Mouse (Mus musculus): ENCODE data around the gene Fnbp1l.

Fnbp1l gene

DNA sequence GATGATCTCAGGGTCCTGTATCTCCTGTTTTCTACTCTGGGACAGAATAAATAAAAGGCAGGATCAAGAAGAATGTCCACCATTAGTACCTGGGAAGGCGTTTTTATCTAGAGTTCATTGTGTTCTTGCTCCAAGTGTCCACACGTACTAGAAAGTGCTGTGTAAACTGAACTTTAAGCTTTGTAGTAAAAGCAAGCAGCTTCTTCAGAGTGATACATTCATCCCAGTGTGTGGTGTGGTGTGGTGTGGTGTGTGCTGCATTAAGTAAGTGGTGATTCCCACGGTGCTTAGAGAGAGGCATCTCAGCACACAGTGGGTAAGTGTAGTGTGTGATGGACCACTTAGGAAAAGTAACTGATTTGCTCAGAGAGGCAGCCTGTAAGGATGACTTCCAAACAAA is 91.0 kb downstream of the Fnbp1l start:
- no peak for DNase-seq (ENCODE audit: low read depth, low spot score)

DNA sequence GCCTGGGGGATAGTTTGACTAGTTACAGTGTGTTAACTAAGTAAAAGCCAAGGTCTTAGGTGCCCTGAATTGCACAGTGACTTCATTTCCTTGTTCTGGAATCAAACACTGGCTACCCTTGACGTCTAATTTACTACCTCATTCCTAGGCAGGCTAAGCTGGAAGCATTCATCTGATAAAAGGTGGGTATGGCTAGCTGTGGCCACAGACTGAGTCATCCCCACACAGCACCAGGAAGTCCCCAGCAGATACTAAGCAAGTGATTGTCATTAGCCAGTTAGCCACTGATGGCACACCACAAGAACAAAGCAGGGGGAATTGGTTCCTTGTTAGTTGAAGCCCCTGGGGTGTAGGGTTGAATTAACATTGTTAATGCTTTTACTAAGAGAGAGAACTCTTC is 98.2 kb downstream of the Fnbp1l start:
- peak; percentile 3 for DNase-seq (ENCODE audit: low read depth, low spot score)

DNA sequence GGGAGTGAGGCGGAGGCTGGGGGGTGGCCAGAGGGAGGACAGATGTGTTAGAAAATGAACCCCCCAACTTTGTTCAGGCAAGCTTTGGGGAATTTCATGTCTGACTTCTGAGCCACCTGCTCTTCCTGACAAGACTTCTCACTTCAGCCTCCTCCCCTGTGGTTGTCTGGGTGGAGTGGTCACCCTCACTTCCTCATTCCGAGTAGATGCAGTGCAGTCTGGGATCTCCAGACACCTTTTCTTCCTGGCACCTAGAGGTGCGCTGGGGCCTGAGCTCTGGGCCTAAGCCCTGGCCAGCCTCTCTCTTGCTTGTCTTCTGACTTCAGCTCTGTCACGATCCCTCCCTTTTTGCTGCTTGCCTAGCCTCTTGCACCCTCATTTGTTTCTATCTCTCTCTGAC is 98.6 kb downstream of the Fnbp1l start:
- peak; percentile 41 for DNase-seq (ENCODE audit: low read depth, low spot score)

DNA sequence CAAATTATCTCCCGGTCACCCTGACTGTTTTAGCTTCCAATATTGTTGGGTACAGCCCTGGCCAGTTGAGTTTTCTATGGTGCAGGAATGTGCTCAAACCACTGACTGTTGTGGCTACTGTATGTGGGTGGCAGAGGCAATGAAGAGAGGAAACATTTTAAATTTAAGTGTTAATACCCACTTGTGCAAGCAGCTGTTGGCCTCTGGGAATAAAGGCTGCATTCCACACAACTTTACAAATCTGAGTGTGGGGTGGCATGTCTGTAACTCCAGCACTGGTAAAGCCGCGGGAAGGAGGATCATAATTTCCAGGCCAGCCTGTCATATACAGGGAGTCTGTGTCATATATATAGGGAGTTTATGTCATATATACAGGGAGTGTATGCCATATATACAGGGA is 99.2 kb downstream of the Fnbp1l start:
- DNase-seq (ENCODE audit: low read depth, low spot score): no peak

DNA sequence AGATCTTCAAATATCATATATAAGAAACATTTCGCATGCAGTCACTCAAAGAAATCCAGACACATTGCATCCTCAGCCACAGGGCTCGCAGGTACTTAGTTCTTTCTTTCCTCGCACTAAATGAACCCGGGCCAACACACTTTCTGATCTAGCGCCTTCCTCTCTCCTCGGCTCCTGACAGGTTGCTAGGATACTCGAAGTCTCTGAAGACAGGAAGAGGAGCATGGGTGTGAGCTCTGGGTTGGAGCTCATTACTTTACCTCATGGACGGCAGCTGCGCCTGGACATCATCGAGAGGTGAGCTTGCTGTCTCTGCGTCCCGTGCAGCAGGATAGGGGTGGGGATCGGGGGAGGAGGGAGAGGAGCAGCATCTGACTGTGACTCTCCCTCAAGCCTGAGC is 100.4 kb downstream of the Fnbp1l start:
- no peak for DNase-seq (ENCODE audit: low read depth, low spot score)

DNA sequence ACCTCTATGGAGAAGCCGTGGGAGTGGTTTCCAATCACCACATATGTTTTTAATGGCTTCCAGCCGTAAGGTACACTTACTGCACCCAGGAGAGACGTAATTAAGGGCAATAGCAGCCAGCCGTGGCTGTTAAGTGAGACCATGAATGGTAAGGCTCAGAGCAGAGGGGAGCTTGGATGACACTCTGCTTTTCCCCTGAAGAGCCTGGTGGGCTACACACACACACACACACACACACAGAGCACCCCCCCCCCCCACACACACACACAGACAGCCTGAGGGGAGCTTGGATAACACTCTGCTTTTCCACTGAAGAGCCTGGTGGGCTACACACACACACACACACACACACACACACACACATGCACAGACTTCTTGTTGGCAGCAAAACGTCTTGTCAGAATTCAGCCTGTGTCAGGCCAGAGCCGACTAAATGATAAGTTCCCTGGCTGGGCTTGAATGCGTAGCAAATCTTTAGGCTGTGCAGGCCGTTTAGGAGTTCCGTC is 101.2 kb downstream of the Fnbp1l start:
- DNase-seq (ENCODE audit: low read depth, low spot score): no peak

DNA sequence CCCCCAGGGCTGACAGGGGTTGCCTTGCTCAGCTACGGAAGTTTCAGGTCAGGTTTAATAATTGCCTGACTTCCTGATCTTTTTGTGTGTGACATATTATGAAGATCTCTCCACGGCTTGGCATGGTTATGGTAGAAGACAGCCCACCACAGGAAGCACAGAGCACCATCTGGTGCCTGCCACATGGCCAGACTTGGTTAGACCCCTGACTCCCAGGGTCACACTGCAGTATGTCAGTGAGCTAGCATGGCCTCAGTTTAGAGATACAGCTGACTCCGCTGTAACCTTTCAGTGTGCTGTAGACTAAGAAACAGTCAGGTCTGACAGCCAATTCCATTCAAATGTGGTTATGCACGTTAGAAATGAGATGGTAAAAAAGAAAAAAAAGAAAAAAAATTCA is 101.8 kb downstream of the Fnbp1l start:
- DNase-seq (ENCODE audit: low read depth, low spot score): no peak

DNA sequence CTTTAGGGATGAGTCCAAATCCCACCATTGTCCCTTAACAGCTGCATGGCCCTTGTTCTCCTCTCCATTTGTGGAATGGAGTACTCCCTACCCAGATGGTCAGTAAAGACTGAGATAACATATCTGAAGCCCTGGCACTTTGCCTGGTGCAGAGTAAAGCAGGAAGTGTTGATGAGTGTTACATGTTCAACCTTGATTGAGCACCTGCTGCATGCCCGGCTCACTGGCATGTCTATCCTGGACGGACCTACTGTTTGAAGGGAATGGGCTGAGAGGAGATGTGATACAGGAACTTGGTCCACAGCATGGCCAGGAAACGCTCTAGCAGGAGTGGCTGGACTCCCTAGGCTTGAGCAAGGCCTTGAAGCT is 103.2 kb downstream of the Fnbp1l start:
- DNase-seq (ENCODE audit: low read depth, low spot score): no peak

DNA sequence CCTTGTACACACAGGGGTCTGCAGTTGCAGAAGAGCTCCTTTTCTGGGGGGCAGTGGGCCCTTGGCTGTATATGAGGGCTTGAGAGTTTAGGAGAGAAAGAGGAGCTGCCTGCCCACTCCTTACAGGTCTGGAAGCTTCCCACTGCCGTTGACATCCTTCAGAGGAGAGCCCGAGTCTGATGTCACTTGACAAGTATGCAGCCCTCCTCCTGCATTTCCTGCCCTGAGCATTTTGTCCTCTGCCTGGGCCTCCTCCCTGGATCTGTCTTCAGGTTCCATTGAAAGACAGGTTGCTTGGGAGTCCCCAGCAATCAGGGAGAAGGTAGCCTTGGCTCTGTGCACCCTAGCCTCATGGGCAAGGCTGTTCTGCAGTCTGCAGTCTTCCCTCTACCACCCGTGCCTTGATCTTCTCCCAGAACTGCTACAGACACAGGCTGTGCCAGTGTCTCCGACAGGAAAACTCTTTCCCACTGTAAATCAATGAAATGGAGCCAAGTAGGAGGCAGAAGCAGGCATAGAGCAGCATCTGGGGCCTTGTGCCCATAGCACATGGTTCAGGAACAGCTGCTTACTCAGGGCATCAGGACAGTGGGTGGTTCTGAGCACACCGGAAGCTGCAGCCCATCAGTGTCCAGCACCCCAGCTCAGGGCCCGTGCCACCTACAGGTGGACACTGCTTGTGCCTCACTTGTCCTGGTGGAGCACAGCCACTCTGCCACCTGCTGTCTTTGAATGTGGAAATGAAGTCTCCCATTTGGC is 103.8 kb downstream of the Fnbp1l start:
- no peak for DNase-seq (ENCODE audit: low read depth, low spot score)

DNA sequence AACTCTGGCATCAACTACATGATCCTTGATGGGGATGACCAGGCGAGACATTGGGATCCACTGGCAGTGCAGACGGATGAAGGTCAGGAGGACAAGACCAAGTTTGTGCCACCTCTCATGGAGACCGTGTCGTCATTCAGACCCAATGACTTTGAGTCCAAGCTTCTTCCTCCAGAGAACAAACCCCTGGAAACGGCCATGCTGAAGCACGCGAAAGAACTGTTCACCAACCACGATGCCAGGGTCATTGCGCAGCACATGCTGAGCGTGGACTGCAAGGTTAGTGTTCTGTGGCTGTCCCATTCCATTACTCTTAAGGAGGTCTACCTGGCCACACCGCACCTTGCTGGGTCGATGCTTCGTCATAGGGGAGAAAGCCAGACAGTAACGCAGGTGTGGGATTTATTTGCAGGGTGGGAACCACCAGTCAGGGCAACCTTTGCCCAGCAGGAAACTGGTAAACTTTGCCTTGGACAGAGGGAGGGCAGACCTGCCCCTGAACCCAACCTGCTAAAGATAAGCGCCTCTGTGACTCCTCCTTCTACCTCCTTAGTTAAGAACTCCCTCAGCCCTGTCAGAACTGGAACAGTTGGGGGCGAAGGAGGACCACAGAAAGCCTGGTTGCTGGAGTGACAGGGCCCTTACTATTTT is 106.7 kb downstream of the Fnbp1l start:
- DNase-seq (ENCODE audit: low read depth, low spot score): no peak

DNA sequence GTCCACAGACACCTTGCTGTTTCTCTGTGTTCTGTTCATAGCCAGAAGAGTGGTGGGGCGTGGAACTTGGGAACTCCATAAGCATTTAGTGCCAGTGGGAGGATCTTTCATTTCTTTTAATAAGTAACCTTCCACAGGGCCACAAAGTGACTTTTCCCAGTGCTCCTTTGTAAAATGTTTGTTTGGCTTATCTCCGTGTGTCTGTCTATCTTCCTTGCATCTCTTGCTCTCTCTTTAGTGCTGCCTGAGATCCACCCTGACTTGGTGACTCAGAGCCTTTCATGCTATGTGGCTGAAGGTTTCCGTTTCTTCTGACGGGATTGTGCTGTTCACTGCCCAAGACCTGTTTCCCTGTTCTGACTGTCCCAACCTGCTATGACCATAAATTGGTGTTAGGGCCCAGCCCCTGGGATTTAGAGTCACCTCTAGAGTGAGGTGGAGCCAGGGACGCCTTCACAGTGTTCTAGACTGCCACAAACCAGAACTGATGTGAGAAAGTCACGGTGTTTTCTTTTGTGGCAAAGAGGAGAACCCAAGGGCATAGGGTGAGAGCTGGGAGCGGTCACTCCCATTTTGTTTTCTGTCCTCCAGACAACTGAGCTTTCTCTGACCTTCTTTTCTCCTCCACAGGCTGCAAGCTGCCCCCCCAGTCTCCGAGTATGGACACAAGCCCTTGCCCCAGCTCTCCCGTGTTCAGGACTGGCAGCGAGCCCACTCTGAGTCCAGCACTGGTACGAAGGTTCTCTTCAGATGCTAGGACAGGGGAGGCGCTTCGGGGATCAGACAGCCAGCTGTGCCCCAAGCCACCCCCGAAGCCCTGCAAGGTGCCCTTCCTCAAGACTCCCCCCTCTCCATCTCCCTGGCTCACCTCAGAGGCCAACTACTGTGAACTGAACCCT is 107.5 kb downstream of the Fnbp1l start:
- no peak for DNase-seq (ENCODE audit: low read depth, low spot score)

DNA sequence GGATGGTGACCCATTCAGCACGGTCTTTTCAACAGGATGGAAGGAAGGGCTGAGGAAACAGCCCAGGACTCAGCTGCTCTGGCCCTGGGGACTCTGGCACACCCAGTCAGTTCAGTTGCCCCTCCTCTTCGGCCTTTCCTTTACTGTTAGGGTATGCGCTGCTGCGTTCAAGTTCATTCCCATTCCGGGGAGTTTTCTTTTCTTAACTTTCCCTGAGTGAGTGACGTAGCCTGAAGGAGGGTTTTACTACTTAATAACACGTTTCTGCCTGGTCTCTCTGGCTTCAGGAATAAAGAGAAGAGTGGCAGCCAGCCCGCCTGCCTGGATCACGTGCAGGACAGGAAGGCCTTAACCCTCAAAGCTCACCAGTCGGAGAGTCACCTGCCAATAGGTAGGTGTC is 108.6 kb downstream of the Fnbp1l start:
- no peak for DNase-seq (ENCODE audit: low read depth, low spot score)

DNA sequence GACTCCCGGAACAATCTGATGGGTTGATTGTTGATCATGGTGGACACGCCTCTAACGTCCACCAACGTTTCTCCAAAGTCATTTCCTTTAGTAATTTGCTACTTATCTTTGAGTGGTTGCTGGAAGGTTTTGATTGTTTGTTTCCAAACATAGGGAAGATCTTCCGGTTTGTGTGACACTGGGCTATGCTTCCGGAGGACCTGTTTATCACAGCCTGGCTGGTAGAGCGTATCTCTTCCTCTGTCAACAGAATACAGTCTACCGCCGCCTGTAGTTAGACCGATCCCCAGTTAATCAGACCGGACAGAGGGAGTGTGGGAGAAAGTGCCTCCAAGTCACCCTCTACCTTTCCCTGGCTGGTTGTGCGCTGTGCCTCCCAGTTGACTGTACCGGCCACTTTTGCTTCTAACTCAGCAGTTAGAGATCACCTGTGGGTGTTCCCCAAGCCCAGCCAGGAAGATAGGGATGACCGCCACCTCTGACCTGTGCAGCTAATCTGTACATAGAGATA is 109.2 kb downstream of the Fnbp1l start:
- DNase-seq (ENCODE audit: low read depth, low spot score): no peak

DNA sequence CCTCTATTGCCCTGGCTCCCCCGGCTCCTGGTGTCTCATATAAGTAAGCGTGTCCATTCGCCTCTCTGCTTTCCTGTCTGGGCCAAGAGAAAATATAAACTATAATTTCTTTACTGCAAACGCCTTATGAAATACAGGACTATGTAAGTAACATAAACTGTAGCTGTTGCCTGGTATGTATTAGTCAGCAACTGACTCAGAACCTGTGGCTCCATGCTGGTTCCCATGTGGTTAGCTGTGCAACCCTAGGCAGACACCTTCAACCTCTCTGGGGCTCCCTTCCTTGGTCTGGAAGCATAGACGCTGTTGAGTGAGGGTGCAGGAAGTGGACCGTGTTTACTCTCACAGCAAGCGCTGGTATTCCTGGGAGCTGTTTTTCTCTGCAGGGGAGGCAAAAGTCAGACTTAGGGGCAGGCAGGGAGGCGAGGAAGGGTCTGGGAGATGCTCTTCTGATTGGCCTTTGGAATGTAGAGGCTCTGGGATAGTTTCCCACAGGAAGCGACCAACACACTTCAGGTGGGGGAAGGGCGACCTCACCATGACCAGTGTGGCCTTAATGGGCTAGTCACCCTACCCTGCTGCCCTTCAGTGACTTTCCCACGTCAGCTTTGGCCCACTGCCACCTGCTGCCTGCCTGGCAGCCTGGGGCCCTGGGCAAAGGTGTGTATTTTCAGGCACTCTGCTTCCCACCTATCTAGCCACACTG is 109.8 kb downstream of the Fnbp1l start:
- DNase-seq (ENCODE audit: low read depth, low spot score): no peak

DNA sequence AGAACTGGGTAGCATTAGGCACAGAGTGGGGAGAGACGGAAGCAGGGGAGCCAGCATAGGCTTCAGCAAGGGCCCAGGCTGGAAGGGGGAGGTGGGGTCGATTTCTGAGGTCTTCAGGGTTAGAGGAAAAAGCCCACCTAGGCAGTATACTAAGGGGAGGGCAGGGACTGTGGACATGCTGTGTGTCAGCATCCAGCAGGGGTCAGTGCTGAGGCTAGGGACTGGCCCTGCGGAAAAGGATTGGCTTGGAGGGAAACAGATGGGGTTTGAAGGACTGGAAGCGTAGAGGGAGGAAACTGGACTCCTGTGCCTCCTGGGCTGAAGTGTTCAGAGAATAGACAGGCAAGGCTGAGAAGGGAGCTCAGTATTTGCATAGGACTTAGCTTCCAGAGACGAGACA is 110.4 kb downstream of the Fnbp1l start:
- DNase-seq (ENCODE audit: low read depth, low spot score): peak; percentile 4

DNA sequence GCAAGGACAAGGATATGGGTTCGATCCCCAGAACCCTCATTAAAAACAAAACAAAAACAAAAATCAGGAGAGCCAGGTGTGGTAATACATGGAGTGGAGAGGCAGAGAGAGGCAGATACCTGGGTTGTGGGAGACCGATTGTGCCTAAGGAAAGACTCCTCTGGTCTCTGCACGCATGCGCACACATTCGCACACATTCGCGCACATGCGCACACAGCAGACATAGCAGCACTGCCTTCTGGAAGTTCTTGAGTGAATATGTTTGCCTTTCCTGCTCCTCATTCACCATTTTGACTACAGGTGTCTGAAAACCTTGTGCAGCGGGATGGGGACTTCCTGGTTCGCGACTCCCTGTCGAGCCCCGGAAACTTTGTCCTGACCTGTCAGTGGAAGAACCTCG is 111.7 kb downstream of the Fnbp1l start:
- no peak for DNase-seq (ENCODE audit: low read depth, low spot score)

DNA sequence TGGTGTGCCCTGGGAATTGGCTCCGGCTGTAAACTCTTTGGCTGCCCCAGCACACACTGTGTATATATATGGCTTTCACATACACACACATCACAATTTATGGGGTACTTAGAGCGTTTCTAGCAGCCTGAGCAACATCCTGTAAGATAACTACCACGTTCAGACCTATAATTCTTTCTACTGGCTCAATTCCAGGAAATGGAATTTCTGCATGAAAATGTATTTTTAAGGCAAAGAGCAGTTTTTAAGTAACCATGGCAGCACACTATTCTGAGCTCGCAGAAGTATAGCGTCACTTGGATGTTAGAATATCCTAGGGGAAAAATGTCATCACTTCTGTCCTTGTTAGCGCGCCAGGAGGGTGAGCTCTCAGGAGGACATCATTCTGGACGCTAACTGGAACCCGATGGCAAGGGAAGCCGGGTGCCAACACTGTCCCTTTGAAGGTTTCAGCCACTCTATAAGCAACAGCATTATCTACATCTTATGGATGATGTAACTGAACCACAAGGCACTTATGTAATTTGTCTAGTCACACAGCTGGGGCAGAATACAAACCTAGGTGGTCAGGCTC is 113.1 kb downstream of the Fnbp1l start:
- DNase-seq (ENCODE audit: low read depth, low spot score): no peak

DNA sequence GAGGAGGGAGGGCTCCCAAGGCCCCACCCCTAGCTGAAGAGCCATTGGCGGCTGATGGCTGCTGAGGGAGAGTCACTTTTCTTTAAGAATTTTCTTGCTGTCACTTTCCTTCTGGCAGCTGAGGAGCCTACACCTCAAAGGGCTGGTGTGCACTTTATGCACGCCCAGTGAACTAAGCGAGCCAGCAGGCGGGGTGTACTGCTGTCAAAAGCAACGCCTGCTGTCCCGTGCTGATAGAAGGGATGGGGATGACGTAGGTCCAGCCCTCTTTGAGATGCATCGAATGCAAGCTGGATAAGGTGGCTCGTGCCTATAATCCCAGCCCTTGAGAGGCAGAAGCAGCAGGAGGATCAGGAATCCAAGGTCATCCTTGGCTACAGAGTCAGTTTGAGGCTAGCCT is 118.6 kb downstream of the Fnbp1l start:
- DNase-seq (ENCODE audit: low read depth, low spot score): no peak

DNA sequence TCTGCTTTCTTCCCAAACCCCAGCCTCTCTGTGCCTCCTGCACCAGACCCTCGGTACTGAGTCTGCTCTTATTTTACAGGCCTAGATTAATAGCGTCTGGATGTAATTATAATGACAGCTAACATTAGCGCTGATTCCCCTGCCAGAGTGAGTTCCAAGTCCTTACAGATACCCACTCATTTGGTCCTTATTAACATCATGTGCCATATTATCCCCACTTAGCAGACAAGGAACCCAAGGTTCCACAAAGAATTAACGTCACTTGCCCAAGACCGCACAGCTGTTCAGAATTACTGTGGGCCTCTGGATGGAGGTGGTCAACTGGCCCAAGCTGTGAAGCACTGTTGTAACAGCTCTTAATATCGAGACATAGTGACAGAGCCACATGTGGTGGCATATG is 119.9 kb downstream of the Fnbp1l start:
- DNase-seq (ENCODE audit: low read depth, low spot score): no peak

DNA sequence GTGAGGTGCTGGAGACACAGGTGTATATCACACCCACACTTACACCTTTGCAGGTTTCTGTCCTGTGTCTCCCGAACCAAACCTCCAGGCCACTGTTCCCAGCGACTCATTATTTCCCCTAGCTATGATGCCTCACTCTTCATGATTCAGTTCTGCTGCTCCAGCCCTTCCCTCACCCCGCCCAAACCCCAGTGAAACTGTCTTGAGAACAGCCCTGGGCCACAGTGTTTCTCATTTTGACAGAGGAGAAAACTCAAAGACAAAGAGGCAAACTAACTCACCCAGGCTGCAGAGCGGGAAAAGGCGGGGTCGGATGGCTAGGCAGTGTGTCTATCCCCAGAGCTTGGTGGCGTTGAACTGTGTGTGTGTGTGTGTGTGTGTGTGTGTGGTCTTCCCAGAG is 121.0 kb downstream of the Fnbp1l start:
- no peak for DNase-seq (ENCODE audit: low read depth, low spot score)

DNA sequence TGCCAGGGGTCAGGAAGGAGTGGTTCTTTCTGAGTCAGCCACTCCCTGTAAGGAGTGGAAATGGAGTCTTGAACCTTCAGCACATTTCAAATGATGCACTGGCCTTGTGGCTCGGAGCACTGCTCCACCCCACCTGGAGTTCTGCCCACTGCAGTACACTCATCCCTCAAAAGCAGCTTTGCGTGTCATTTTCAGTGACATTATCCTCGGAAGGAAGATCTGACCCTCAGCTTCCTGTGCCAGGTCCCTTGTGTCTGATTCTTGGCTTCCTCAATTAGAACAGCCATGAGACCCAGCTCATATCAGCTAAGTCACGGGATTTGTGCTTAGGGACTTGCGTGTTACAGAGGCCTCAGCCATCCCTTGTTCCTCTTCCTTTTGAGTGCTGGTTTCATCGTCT is 121.6 kb downstream of the Fnbp1l start:
- no peak for DNase-seq (ENCODE audit: low read depth, low spot score)

Data from A20 (cell line).